Mouse (Mus musculus): Measurements from ENCODE around the gene Clk1.

The Clk1 gene

GRCm38 (mm10) chr1:58423371-58424248, at the start of gene Clk1:
TSS of gene Clk1 (minus strand) at chr1:58424066.
- DNase-seq, result peak; percentile 99

GRCm38 (mm10) chr1:58465561-58465960, 41.7 kb upstream of the Clk1 start:
- no peak for DNase-seq

- no peak for DNase-seq
Observed at GRCm38 (mm10) chr1:58465042-58465441, 41.2 kb upstream of the Clk1 start.

- peak; percentile 32 for DNase-seq
Observed at GRCm38 (mm10) chr1:58463935-58464334, 40.1 kb upstream of the Clk1 start.

- DNase-seq, result no peak
Observed at GRCm38 (mm10) chr1:58460566-58460965, 36.7 kb upstream of the Clk1 start.

GRCm38 (mm10) chr1:58458867-58459266, 35.0 kb upstream of the Clk1 start:
- DNase-seq, result peak; percentile 67

- DNase-seq, result no peak
Observed at GRCm38 (mm10) chr1:58458175-58458574, 34.3 kb upstream of the Clk1 start.

- no peak for DNase-seq
Observed at GRCm38 (mm10) chr1:58454316-58454715, 30.4 kb upstream of the Clk1 start.

- DNase-seq, result no peak
Observed at GRCm38 (mm10) chr1:58448396-58448795, 24.5 kb upstream of the Clk1 start.

- peak; percentile 41 for DNase-seq
Observed at GRCm38 (mm10) chr1:58447766-58448165, 23.9 kb upstream of the Clk1 start.

- no peak for DNase-seq
Observed at GRCm38 (mm10) chr1:58445861-58446260, 22.0 kb upstream of the Clk1 start.

- peak; percentile 88 for DNase-seq
Observed at GRCm38 (mm10) chr1:58445143-58445722, 21.4 kb upstream of the Clk1 start, which contains the start of the genes Nif3l1 and Ppil3. TSS of gene Nif3l1 (plus strand) at chr1:58445151. TSS of gene Ppil3 (minus strand) at chr1:58445486.

GRCm38 (mm10) chr1:58444691-58445090, 20.8 kb upstream of the Clk1 start:
- DNase-seq, result no peak

- no peak for DNase-seq
Observed at GRCm38 (mm10) chr1:58424551-58424950, 685 bp upstream of the Clk1 start.

- DNase-seq, result peak; percentile 47
Observed at GRCm38 (mm10) chr1:58422879-58423278, 987 bp downstream of the Clk1 start.

- DNase-seq, result no peak
Observed at GRCm38 (mm10) chr1:58420961-58421360, 2.9 kb downstream of the Clk1 start.

GRCm38 (mm10) chr1:58420032-58420431, 3.8 kb downstream of the Clk1 start:
- no peak for DNase-seq

GRCm38 (mm10) chr1:58416048-58416447, 7.8 kb downstream of the Clk1 start:
- no peak for DNase-seq

GRCm38 (mm10) chr1:58415442-58415841, 8.4 kb downstream of the Clk1 start:
- no peak for DNase-seq

- DNase-seq, result no peak
Observed at GRCm38 (mm10) chr1:58410776-58411175, 13.1 kb downstream of the Clk1 start.

GRCm38 (mm10) chr1:58410198-58410588, 13.7 kb downstream of the Clk1 start:
- DNase-seq, result no peak

GRCm38 (mm10) chr1:58409553-58410197, 14.2 kb downstream of the Clk1 start:
- no peak for DNase-seq

GRCm38 (mm10) chr1:58408141-58408540, 15.7 kb downstream of the Clk1 start:
- DNase-seq, result no peak

- DNase-seq, result no peak
Observed at GRCm38 (mm10) chr1:58407321-58407720, 16.5 kb downstream of the Clk1 start.
